Mouse (Mus musculus): ENCODE results near the gene Trmt13.

GRCm38 (mm10) chr3:116570628-116571027 lies 43.8 kb downstream of the Trmt13 start:
- TF ChIP-seq CTCF (IDR thresholded peaks at IDR 0.05; ENCODE audit: low read depth, low read length) (no peak), GATA2 (IDR thresholded peaks at IDR 0.05; ENCODE audit: borderline replicate concordance, low read depth, low read length) (no peak), GATA1 (IDR thresholded peaks at IDR 0.05; ENCODE audit: borderline replicate concordance, low read length) (no peak), TAL1 (conservative IDR thresholded peaks at IDR 0.05; ENCODE audit: low read depth, low read length) (no peak)
